Mouse (Mus musculus) spleen, adult 12 weeks (tissue): ENCODE measurements around the gene Tnf.

Experiments used
- DNase-seq: peaks from one replicate; pipeline ENCODE4 v3.0.0; 2022; ENCODE audit warnings: low spot score

The Tnf gene

DNA sequence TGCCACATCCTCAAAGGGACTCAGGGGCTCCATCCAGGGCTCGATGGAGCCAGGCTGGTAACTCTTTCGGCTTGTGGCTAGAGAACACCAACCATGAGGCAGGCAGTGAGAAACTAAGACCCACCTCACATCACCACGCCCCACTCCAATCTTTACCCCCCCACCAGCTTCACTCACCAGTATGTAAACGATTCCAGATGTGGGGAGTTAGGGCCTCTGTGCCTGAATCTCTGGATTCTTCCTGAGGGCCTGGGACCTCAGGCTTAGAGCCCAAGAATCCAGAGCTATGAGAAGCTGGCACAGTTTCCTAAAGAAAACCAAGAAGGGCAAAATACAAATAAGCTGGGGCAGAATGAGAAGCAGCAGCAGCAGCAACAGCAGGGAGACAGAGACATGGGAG is 47.9 kb downstream of the Tnf start:
- DNase-seq: no peak

DNA sequence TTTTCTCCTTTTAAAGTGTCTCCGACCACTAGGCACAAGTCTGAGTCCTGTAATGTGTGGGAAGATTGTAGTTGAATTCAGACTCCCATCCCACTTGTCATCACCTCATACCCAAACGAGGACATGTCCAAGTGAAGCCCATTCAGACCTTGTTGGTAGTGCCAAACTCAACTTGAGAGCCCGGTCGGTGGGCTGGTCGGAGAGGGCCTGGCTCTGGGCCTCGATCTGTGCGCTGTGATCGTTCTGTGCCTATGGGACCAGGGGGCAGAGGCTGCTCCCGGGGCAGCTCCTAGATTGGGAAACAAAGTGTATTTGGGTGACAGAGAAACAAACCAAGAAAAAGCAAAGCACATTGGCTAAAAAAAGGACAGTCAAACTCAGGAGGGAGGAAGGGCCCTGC is 48.7 kb downstream of the Tnf start:
- DNase-seq: no peak

DNA sequence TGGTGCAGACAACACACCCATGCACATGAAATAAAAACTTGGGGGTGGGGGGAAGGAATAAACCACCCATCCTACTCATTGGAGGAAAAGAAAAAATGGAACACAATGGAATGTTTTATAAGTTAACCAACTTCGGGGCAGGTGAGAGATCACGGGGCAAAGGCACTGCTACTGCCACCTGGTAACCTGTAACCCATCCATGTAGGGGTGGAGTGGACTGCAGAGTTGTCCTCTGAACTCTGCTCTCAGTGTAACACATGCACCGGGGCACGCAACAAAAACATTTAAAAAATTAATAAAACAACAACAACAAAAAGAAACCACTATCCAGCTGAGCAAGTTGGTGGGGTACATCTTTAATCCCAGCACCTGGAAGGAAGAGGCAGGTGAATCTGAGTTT is 49.7 kb downstream of the Tnf start:
- no peak for DNase-seq
